Mouse (Mus musculus) CD4-positive, CD25-positive, alpha-beta regulatory T cell, adult 4 months (primary cell): ENCODE measurements around the gene AI854703. TPM values are rescaled to one million over a fixed set of nuclear protein-coding genes. Genes with fewer than 3 reads are reported as not detected.
A peak's percentile ranks its signal among the peaks of the same experiment; 100 is the strongest.

Experiments used
- ATAC-seq: one replicate; pipeline ENCODE4 v1.8.0; 2017
- polyA plus RNA-seq, 2 experiments: library from polyadenylated mRNA; unstranded; fragments of 100-300 nt; shearing (Covaris generic); gene quantifications; one replicate each; pipeline ENCODE4 v1.2.1; 2017

The AI854703 gene
- polyA plus RNA-seq, 2 experiments from 2014 or later, result 2.7 to 5.2 TPM

- ATAC-seq, result no peak
These were observed 38.9 kb downstream of the AI854703 start for GRCm38 (mm10) chr6:48665471-48665870.

DNA sequence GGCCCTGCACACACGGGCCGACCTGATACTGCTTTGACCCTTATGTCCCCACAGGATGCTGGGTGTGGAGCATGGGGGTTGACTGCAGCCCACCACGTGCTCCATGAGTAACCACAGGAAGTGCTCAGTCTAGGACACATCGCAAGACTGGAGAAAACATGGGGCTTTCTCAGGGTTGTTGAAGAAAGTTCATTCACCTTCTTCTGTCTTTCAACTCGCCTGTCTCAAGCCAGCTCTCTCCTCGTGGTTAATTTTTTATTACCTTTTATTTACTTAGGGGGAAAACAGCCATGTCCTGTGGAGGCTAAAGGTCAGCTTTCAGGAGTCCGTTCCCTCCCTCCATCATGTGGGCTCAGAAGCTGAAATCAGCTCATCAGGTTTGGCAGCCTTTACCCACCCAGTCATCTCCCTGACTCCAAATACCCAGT, 39.6 kb downstream of the AI854703 start:
- peak; percentile 68 for ATAC-seq

DNA sequence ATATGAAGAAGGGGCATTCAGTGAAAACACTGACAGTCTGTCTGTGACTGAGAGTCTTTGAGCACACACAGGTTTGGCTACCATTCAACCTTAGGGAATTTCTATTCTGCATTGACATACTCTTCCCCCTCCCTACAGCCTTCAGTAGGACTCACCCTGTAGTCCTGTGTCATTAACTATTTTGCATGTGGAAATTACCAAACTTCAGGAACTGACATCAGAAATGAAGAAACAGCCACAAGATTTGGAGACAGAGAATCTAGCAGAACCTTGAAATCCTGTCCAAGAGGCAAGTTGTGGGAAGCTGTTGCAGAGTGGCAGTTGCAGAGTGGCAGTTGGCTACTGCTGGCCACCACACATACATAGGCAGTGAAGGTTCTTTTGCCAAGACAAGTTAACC, 41.5 kb downstream of the AI854703 start:
- no peak for ATAC-seq

- ATAC-seq, result peak; percentile 40
These were observed 42.9 kb downstream of the AI854703 start for GRCm38 (mm10) chr6:48669446-48669969.

DNA sequence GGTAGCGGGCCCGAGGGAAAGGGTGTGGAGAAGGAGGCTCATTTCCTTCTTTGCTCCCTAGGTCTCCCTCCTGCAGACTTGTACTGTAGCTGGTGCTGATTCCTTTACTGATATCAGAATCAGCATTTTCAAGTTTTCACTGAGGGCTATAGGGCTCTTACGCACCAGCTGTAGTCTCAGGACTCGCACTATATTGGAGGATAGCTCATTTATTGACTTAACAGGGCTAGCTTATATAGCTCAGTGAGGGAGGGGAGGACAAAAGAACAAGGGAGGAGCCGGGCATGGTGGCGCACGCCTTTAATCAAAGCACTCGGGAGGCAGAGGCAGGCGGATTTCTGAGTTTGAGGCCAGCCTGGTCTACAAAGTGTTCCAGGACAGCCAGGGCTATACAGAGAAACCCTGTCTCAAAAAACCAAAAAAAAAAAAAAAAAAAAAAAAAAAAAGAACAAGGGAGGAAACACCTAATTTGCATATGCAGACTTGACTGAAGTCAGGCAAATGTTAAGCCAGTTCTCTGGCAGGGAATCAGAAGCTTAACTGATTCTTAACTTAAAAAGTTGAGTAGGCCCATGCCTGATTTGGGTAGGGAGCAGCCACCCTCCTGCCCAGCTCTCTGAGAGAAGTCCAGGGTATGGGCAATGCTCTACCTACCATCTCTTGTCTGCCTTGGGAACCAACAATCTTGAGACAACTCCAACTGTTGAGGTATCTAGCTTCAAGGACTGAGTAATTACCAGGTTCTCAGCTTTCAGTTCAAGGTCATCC, 47.9 kb downstream of the AI854703 start:
- ATAC-seq, result peak; percentile 39

DNA sequence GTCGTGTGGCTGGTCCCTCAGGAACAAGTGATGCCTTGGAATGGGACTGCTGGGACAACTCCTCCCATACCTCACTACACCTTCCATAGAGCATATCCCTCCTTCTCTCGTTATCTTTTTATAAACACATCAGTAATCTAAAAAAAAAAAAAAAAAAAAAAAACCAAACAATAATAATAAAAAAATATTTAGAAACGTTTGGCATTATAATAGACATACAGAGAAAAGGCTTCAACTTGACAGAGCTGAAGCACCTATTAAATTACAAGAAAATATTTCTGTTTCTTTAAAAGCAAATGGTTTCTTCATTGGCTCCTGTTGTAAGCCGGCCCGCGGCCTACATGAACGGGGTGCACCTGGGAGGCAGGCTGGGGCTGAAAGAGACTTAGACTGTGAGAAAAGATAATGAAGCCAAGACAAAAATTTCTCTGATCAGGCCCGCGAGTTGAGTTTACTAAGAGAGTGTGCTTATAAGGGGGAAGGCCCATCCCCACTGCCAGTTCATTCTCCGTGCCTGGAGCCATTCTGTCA, 48.9 kb downstream of the AI854703 start:
- ATAC-seq, result peak; percentile 0

DNA sequence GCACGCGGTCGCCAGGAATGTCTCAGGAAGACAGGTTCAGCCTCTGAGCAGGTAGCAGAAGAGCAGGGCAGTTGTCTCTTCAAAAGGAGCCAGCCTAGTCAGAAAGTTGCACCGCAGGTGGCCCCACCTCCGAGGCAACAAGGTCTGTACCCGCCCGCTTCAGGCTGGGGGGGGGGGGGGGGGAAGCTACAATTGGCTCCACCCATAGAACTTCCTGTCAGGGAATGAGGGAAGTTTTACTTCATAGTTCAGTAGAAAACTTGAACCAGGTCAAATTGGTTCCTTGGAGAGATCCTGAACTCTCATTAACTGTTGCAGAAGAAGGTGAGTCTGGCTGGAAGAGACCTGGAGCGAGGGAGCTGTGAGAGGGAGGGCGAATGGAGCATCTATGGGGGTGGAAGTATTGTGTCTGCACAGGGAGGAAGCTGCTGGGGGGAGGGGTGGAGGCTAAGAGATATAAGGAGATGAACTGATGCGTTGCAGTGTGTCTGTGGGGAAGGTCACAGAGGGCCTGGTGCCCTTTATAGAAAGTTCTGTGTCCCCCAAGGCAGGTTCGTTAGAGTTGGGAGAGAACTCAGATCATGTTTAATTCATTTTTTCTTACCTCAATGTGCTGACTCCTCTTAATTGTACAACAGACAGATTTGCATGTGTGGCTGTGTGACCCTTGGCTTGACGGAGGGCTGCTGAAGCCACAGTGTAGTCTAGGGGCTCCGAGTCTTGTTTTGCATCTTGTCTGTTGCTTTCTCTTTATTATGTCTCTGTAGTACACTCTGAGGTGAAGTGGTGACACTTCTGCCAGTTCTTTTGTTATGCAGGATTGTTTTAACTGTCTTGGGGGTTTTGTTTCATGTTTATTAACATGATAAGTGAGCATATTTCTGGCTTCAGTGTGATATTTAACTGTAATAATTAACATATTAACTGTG, 49.6 kb downstream of the AI854703 start, which contains the start of gene Gimap9:
TSS of gene Gimap9 (plus strand) at position 199 of the 929 bp plus-strand sequence.
- peak; percentile 55 for ATAC-seq

GRCm38 (mm10) chr6:48676860-48677415, 50.4 kb downstream of the AI854703 start:
- no peak for ATAC-seq

DNA sequence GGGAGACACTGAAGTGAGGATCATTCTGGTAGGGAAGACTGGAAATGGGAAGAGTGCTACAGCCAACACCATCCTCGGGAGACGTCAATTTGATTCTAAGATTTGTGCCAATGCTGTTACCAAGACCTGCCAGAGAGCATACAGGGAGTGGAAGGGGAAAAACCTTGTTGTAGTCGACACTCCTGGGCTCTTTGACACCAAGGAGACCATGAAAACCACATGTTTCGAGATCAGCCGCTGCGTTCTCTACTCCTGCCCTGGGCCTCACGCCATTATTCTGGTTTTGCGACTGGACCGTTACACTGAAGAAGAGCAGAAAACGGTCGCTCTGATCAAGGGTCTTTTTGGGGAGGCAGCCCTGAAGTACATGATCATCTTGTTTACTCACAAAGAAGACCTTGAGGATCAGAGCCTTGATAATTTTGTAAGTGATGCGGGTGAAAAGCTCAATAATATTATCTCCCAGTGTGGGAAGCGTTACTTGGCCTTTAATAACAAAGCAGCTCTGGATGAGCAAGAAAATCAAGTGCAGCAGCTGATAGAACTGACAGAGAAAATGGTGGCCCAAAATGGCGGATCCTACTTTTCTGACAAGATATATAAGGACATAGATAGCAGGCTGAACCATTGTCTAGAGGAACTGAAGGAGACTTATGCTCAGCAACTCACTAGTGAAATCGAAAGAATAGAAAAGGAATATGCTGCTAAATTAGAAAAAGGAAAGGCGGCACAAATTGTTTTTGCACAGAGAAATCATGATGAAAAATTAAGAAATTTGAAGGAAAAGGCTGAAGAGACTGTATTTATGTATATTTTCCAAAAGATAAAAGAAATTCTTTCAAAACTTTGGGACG, 51.2 kb downstream of the AI854703 start:
- no peak for ATAC-seq

- no peak for ATAC-seq
These were observed 51.8 kb downstream of the AI854703 start for GRCm38 (mm10) chr6:48678391-48678790.

DNA sequence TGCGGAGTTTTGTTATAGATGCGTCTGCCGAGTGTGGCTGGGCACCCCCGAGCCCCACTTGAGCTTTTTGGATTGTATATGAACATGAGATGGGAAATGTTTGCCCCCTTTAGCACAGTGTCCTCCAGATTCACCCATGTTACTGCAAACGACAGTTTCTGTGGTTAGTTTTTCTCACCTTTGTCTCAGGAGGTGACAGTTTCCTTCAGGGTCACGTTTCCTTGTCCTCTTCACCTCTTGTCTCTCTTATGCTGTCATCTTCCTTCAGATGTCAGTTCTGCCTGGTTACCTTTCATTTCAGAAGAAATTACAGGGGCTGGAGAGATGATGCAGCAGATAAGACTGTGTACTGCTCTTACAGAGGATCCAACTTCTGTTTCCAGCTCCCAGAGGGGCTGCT, 53.1 kb downstream of the AI854703 start:
- ATAC-seq, result peak; percentile 19

GRCm38 (mm10) chr6:48680421-48680820, 53.9 kb downstream of the AI854703 start:
- ATAC-seq, result peak; percentile 44

- ATAC-seq, result peak; percentile 56
These were observed 55.0 kb downstream of the AI854703 start for GRCm38 (mm10) chr6:48681472-48682090.

DNA sequence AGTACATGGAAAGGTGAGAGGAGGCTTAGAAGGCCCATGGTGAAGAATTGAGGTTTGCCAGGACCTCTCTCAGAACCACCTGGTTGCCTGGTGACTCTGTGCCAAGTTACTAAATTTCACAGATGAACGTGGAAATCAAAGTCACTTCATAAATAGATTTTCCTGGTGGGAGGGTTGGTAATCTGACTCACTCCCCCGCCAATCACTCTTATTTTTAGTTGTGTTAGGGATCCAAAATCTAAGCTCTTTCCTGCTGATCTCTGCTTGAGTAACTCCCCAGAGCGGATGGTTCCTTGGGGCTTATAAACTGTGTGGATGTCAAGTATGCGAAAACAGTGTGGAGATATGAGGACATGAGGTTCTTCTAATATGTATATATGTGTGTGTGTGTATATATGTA, 55.7 kb downstream of the AI854703 start:
- no peak for ATAC-seq

Other genes starting within 250 kb of the AI854703 start
- gene Krba1, start 231.2 kb upstream of the AI854703 start, polyA plus RNA-seq, result 10 to 100 TPM; 11.9 to 22.8 TPM
- gene Zfp467, start 180.9 kb upstream of the AI854703 start, polyA plus RNA-seq, result 10 to 100 TPM; 11.4 to 12.6 TPM
- under 1 TPM; 0.20 to 0.73 TPM for gene Sspo, start 178.5 kb upstream of the AI854703 start, polyA plus RNA-seq
- gene Atp6v0e2, start 89.1 kb upstream of the AI854703 start, polyA plus RNA-seq, result not detected
- 10 to 100 TPM; 33.3 to 54.7 TPM for gene Lrrc61, start 72.0 kb upstream of the AI854703 start, polyA plus RNA-seq
- under 1 TPM in 1 of 2 experiments, not detected in 1; 0.55 TPM for gene Rarres2, start 54.0 kb upstream of the AI854703 start, polyA plus RNA-seq
- not detected for gene Gm45021, start 37.2 kb upstream of the AI854703 start, polyA plus RNA-seq
- 1 to 10 TPM in 1 of 2 experiments, under 1 TPM in 1; 1.00 to 1.9 TPM for gene Repin1, start 32.9 kb upstream of the AI854703 start, polyA plus RNA-seq
- not detected for gene Gm44965, start 32.8 kb upstream of the AI854703 start, polyA plus RNA-seq
- 10 to 100 TPM in 1 of 2 experiments, 1 to 10 TPM in 1; 5.8 to 10.0 TPM for gene Zfp775, start 24.7 kb upstream of the AI854703 start, polyA plus RNA-seq
- 100 to 1,000 TPM; 149 to 213 TPM for gene Gimap8, start 20.5 kb downstream of the AI854703 start, polyA plus RNA-seq
- 100 to 1,000 TPM; 302 to 342 TPM for gene Gimap9, start 49.4 kb downstream of the AI854703 start, polyA plus RNA-seq
- gene Gimap4, start 57.8 kb downstream of the AI854703 start, polyA plus RNA-seq, result 1,000 to 10,000 TPM; 1,771 to 1,850 TPM
- 1,000 to 10,000 TPM; 1,247 to 1,551 TPM for gene Gimap6, start 81.5 kb downstream of the AI854703 start, polyA plus RNA-seq
- gene Gm28053, start 91.8 kb downstream of the AI854703 start, polyA plus RNA-seq, result 10 to 100 TPM; 62.5 to 69.5 TPM
- 100 to 1,000 TPM; 600 to 617 TPM for gene Gimap7, start 91.9 kb downstream of the AI854703 start, polyA plus RNA-seq
- gene Gimap1, start 112.3 kb downstream of the AI854703 start, polyA plus RNA-seq, result 100 to 1,000 TPM; 342 to 402 TPM
- gene Gimap5, start 119.4 kb downstream of the AI854703 start, polyA plus RNA-seq, result 100 to 1,000 TPM; 196 to 256 TPM
- gene Gimap3, start 144.1 kb downstream of the AI854703 start, polyA plus RNA-seq, result 1,000 to 10,000 TPM; 1,659 to 2,511 TPM
- gene Tmem176a, start 214.2 kb downstream of the AI854703 start, polyA plus RNA-seq, result 10 to 100 TPM; 14.0 to 16.7 TPM
- gene Tmem176b, start 214.7 kb downstream of the AI854703 start, polyA plus RNA-seq, result 10 to 100 TPM; 17.3 to 22.7 TPM
- gene Aoc1, start 246.1 kb downstream of the AI854703 start, polyA plus RNA-seq, result under 1 TPM; 0.13 to 0.30 TPM